Mouse (Mus musculus): ENCODE measurements around the gene Trim2.

The Trim2 gene

GRCm38 (mm10) chr3:84217961-84218351, 88.7 kb downstream of the Trim2 start:
- no peak for DNase-seq

GRCm38 (mm10) chr3:84217118-84217960, 89.3 kb downstream of the Trim2 start:
- no peak for DNase-seq

GRCm38 (mm10) chr3:84215743-84216360, 90.8 kb downstream of the Trim2 start:
- no peak for DNase-seq

- peak; percentile 87 for DNase-seq
Measured at GRCm38 (mm10) chr3:84215253-84215652, 91.4 kb downstream of the Trim2 start.

- DNase-seq: peak; percentile 67
Measured at GRCm38 (mm10) chr3:84214501-84214900, 92.2 kb downstream of the Trim2 start.

GRCm38 (mm10) chr3:84211340-84211875, 95.3 kb downstream of the Trim2 start:
- no peak for DNase-seq

GRCm38 (mm10) chr3:84208917-84209513, 97.7 kb downstream of the Trim2 start:
- no peak for DNase-seq

- no peak for DNase-seq
Measured at GRCm38 (mm10) chr3:84208475-84208874, 98.2 kb downstream of the Trim2 start.

- no peak for DNase-seq
Measured at GRCm38 (mm10) chr3:84207366-84207765, 99.3 kb downstream of the Trim2 start.

- DNase-seq: no peak
Measured at GRCm38 (mm10) chr3:84206106-84206505, 100.6 kb downstream of the Trim2 start.

- no peak for DNase-seq
Measured at GRCm38 (mm10) chr3:84205650-84206049, 101.0 kb downstream of the Trim2 start.

- DNase-seq: no peak
Measured at GRCm38 (mm10) chr3:84204640-84205039, 102.0 kb downstream of the Trim2 start.

- peak; percentile 95 for DNase-seq
Measured at GRCm38 (mm10) chr3:84200559-84201420, 105.9 kb downstream of the Trim2 start.

GRCm38 (mm10) chr3:84199516-84199915, 107.2 kb downstream of the Trim2 start:
- DNase-seq: no peak

- no peak for DNase-seq
Measured at GRCm38 (mm10) chr3:84198229-84198628, 108.4 kb downstream of the Trim2 start.

GRCm38 (mm10) chr3:84193881-84194280, 112.8 kb downstream of the Trim2 start:
- no peak for DNase-seq

- no peak for DNase-seq
Measured at GRCm38 (mm10) chr3:84191141-84191881, 115.4 kb downstream of the Trim2 start.

- DNase-seq: no peak
Measured at GRCm38 (mm10) chr3:84190513-84191061, 116.1 kb downstream of the Trim2 start.

GRCm38 (mm10) chr3:84189629-84190173, 117.0 kb downstream of the Trim2 start:
- DNase-seq: no peak

- no peak for DNase-seq
Measured at GRCm38 (mm10) chr3:84181717-84182116, 125.0 kb downstream of the Trim2 start.

GRCm38 (mm10) chr3:84181102-84181501, 125.6 kb downstream of the Trim2 start:
- DNase-seq: no peak

All from cerebellum, adult 11 months (tissue).